Mouse (Mus musculus) liver, adult (tissue): ENCODE data around the gene Fam81b.

ENCODE experiments used
- GATA4 ChIP-seq: IDR thresholded peaks from 2 replicates; pipeline ENCODE4 v1.6.1; 2014; ENCODE audit warnings: mild to moderate bottlenecking, low read length; ENCODE audit not compliant: insufficient replicate concordance

Gene Fam81b

DNA sequence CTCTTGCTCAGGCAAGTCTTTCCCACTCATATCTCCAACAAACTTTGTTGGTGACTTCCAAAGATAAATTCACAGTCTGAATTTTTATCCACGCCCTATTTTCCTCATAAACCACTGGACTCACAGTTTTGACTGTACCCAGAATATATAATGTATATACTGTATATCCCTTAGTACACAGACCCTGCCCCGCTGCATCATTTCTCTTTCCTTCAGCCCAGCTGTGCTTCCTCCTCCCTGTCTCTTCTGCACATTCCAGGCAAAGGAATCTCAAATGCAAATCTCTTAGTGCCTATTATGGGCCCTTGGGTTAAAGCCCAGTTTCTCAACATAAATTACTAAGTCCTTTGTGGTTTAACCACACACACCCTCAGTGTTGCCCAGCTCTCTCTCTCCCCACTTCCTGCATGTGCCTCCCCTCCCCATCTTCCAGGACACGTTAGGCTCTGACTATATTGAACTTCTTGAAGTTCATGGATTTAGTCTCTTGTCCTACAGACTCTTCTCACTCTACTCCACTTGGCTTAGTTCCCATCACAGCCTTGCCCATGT is 107.5 kb downstream of the Fam81b start:
- TF ChIP-seq GATA4: no peak

DNA sequence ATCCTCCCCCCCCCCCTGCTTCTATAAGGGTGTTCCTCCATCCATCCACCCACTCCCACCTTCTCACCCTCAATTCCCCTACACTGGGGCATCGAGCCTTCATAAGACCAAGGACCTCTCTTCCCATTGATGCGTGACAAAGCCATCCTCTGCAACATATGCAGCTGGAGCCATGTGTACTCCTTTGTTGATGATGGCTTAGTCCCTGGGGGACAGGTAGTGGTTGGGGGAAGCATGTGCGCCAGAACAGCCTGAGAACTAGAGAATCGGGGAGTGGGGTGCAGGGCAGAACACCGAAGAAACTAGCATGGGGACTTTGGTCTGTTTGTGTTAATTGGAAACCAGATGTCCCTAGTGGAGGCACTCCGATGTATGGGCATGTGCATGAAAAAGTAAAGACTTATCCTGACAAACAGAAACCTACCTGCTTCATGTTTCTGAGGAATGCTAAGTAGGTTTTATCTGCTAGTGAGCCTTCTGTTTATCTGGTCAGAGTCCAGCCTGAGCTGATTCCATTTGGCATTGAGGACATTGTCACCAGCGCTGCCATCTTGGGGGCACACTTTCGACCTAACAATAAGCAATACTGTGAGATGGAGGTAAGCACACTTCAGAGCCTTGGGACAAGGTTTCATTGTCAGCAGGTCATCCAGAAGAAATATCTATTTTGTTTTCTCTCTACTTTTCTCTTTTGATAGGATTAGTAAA is 109.3 kb downstream of the Fam81b start:
- no peak for TF ChIP-seq GATA4

DNA sequence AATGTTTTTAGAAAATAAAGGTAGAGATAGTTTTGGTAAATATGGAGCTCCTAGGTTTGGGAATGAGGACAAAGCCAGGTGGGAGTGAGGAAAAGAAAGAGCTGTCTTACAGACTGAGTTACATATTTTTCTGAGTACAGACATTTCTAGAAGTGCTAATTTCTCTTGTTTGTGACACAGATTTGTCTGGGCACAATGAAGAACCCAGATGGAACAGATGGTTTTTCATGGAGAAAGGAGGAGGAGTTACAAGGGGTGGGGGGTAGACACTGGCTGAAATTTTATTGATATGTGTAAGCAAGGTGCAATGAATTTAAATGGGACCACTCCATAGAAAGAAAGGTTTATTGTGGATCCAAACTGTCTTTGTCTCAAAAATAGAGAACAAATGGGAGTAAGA is 109.9 kb downstream of the Fam81b start:
- no peak for TF ChIP-seq GATA4

GRCm38 (mm10) chr13:76190273-76190672 is 114.6 kb downstream of the Fam81b start:
- no peak for TF ChIP-seq GATA4

DNA sequence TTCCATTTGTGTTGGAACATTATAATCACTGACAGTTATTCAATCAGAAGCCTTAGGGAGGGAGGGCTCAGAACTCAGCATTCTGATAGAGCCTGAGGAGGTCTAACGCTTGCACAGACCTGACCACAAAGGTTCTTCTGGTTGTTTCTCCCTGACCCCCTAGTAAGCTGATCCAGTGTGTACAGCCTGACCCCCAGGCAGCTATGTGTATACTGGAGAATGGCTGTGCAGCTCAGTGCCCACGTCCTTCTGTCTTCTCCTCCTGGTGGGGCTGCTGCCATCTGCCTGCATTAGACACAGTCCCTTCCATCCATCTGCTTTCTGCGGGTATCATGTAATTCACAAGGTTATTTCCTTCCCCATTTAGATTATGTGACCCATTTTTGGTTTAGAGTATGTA is 115.7 kb downstream of the Fam81b start:
- TF ChIP-seq GATA4: no peak

- no peak for TF ChIP-seq GATA4
Observed at GRCm38 (mm10) chr13:76187651-76188050, 117.2 kb downstream of the Fam81b start.

GRCm38 (mm10) chr13:76178700-76179099 is 126.2 kb downstream of the Fam81b start:
- TF ChIP-seq GATA4: no peak

DNA sequence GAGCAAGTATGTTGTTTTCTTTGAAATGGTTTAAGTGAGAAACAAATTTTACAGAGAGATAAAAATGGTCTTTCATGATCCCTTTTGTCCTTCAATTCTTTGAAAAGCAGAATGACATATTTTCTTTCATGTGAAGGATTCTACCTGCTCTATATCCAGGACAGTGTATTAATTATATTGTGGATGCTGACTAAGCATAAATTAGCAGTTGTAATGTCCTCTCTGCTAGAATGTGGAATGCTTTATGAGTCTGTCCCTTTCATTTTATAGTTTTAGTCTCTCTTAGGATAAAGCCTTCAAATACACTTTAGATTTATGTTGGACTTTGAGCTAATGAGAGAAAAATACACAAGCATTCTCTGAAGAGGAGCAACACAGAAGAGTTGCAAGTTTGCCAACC is 130.6 kb downstream of the Fam81b start:
- no peak for TF ChIP-seq GATA4

DNA sequence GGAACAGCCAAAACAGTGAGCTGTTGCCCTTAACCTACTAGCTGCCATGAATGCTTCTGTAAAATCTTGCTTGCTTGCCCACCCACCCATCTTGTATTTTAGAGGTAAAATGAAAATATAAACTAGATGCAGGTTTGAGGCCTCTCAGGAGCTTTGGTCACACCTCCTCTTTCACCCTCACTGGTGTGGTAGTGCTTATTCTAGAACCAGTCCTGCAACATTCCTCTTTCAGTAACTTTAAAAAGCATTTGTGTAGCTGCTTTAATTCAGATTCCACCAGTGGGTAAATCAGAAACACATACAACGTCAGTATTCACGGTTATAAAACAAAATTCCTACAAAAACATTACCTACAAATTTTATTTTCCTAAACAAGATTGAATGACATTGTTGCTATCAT is 144.3 kb downstream of the Fam81b start:
- no peak for TF ChIP-seq GATA4

DNA sequence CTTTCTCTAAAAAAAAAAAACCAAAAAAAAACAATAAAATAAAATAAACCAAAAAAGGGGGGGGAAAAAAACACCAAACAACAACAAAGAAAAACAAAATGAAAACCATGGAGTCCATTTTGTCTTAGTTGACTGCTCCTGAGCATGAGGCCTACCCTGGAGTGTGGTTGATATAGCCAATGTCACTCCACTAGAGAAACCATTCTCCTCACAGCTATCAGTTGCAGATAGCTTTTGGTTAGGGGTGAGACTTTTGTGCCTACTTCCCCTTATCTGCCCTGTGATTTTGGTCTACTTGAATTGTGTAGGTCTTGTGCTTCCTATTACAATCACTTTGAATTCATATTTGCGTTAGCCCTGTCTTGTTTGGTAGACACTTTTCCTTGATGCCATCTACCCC is 147.4 kb downstream of the Fam81b start:
- no peak for TF ChIP-seq GATA4

GRCm38 (mm10) chr13:76157099-76157498 is 147.8 kb downstream of the Fam81b start:
- no peak for TF ChIP-seq GATA4
